Mouse (Mus musculus): ENCODE results near the gene Chrm3.

Chrm3 gene

GRCm38 (mm10) chr13:10236279-10236678 lies 124.4 kb downstream of the Chrm3 start:
- DNase-seq (ENCODE audit: low read depth, low spot score) = peak; percentile 78

GRCm38 (mm10) chr13:10235391-10236169 lies 125.1 kb downstream of the Chrm3 start:
- peak; percentile 75 for DNase-seq (ENCODE audit: low read depth, low spot score)

GRCm38 (mm10) chr13:10220403-10220802 lies 140.2 kb downstream of the Chrm3 start:
- DNase-seq (ENCODE audit: low read depth, low spot score) = no peak

GRCm38 (mm10) chr13:10212112-10212511 lies 148.5 kb downstream of the Chrm3 start:
- DNase-seq (ENCODE audit: low read depth, low spot score) = no peak

GRCm38 (mm10) chr13:10210522-10211244 lies 150.0 kb downstream of the Chrm3 start:
- no peak for DNase-seq (ENCODE audit: low read depth, low spot score)

GRCm38 (mm10) chr13:10199206-10199956 lies 161.3 kb downstream of the Chrm3 start:
- peak; percentile 66 for DNase-seq (ENCODE audit: low read depth, low spot score)

GRCm38 (mm10) chr13:10189829-10190228 lies 170.8 kb downstream of the Chrm3 start:
- DNase-seq (ENCODE audit: low read depth, low spot score) = peak; percentile 39

GRCm38 (mm10) chr13:10187926-10188325 lies 172.7 kb downstream of the Chrm3 start:
- DNase-seq (ENCODE audit: low read depth, low spot score) = no peak

- no peak for DNase-seq (ENCODE audit: low read depth, low spot score)
Measured at GRCm38 (mm10) chr13:10183837-10184236, 176.8 kb downstream of the Chrm3 start.

GRCm38 (mm10) chr13:10182756-10183155 lies 177.9 kb downstream of the Chrm3 start:
- no peak for DNase-seq (ENCODE audit: low read depth, low spot score)

GRCm38 (mm10) chr13:10170529-10170928 lies 190.1 kb downstream of the Chrm3 start:
- DNase-seq (ENCODE audit: low read depth, low spot score) = peak; percentile 55

GRCm38 (mm10) chr13:10163354-10163753 lies 197.3 kb downstream of the Chrm3 start:
- DNase-seq (ENCODE audit: low read depth, low spot score) = peak; percentile 57

GRCm38 (mm10) chr13:10157496-10157895 lies 203.2 kb downstream of the Chrm3 start:
- no peak for DNase-seq (ENCODE audit: low read depth, low spot score)

GRCm38 (mm10) chr13:10140573-10140972 lies 220.1 kb downstream of the Chrm3 start:
- DNase-seq (ENCODE audit: low read depth, low spot score) = no peak

- no peak for DNase-seq (ENCODE audit: low read depth, low spot score)
Measured at GRCm38 (mm10) chr13:10138878-10139277, 221.8 kb downstream of the Chrm3 start.

GRCm38 (mm10) chr13:10131064-10131463 lies 229.6 kb downstream of the Chrm3 start:
- DNase-seq (ENCODE audit: low read depth, low spot score) = no peak

GRCm38 (mm10) chr13:10112211-10112610 lies 248.4 kb downstream of the Chrm3 start:
- DNase-seq (ENCODE audit: low read depth, low spot score) = no peak

- DNase-seq (ENCODE audit: low read depth, low spot score) = no peak
Measured at GRCm38 (mm10) chr13:10109542-10109941, 251.1 kb downstream of the Chrm3 start.

- DNase-seq (ENCODE audit: low read depth, low spot score) = no peak
Measured at GRCm38 (mm10) chr13:10107331-10107730, 253.3 kb downstream of the Chrm3 start.

GRCm38 (mm10) chr13:10090778-10091177 lies 269.9 kb downstream of the Chrm3 start:
- no peak for DNase-seq (ENCODE audit: low read depth, low spot score)

- DNase-seq (ENCODE audit: low read depth, low spot score) = peak; percentile 48
Measured at GRCm38 (mm10) chr13:10086336-10086735, 274.3 kb downstream of the Chrm3 start.

GRCm38 (mm10) chr13:10081896-10082426 lies 278.7 kb downstream of the Chrm3 start:
- no peak for DNase-seq (ENCODE audit: low read depth, low spot score)

Measured in telencephalon, adult 2 months (tissue).